Mouse (Mus musculus) spleen, adult 18-20 months (tissue): ENCODE data around the gene Olfr685.

ENCODE experiments used
- DNase-seq, 2 experiments: peaks; one replicate each; pipeline ENCODE4 v3.0.0; 2022; ENCODE audit warnings: mixed read lengths in 2 of 2

Olfr685 gene

DNA sequence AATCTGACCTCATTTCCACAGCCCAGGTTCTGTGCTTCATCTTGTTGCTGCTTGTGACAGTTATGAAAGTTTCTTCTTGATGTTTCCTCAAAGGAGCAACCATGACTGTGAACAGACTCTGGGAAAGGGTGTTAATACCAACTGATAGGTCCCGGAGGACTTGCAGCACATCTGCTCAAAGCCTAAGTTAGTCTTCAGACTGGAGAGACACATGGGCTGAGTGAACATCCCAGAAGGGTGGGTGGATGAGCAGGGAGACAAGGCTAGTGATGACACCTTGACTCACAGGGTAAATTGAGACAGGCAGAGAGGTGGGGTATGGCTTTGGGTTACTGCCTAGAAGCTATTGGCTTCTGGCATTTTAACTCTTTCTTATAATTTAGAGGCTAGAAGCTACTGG lies at the start of gene Olfr685:
Gene Olfr685 (minus strand): TSS at position 101 of the 400 bp plus-strand sequence.
- DNase-seq = no peak

DNA sequence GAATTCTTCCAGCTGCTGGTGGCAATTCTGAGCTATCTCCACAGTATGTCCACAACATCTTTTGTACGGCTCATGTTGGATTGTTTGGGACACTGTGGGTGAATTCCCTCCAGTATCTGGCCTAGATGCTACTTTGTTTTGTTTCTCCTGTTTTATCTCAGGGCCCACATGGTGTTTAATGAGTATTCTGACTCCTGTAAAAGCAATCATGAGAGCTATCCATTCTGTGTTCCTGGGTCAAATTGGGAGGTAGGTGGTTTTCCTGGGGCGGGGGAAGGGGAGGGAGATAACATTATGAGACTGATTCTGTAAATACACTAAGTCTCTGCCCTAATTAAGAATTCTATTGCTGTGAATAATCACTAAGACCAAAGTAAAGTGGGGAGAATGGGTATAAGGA lies 43.6 kb upstream of the Olfr685 start:
- DNase-seq = no peak

DNA sequence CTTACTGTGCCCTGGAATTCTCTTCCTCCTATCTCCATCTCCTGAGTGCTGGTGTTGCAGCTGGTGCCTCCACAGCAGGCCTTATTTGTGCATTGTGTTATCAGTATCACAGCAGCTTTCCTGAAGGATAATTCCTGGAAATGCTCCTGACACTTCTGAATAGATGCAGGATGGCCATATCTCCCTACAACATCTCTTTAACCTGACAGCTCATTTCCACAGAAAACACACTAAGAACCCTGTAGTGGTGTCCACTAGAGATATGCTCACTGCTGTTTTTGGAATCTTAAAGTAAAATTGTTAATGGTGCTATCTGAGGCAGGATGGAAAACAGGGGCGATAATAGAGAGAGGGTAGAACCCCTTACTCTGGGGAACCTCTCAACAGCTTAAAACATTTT lies 42.3 kb upstream of the Olfr685 start:
- DNase-seq = no peak

GRCm38 (mm10) chr7:105226703-105227102 lies 40.9 kb upstream of the Olfr685 start:
- no peak for DNase-seq

- DNase-seq = no peak
These were observed 40.3 kb upstream of the Olfr685 start for GRCm38 (mm10) chr7:105226072-105226471.

DNA sequence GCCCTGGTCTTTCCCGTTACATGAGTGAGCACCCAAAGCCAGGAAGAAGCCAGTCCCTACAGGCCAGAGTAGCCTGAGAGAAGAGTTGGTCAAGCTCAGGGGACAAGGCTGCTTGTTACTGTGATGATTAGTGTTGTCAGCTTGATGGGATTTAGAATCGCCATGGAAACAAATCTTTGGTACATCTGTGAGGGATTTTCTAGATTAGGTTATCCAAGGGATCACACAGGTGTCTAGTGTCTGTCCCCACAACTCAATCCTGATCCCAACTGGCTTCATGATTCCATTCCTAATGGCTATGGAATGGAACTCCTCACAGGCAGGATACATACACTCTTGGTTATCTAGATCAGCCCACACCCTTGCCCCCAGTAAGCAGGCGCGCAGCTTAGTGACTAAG lies 32.5 kb upstream of the Olfr685 start:
- DNase-seq = no peak

GRCm38 (mm10) chr7:105214761-105215160 lies 28.9 kb upstream of the Olfr685 start:
- no peak for DNase-seq

- no peak for DNase-seq
These were observed 21.6 kb upstream of the Olfr685 start, which contains the start of gene Olfr686 for GRCm38 (mm10) chr7:105207385-105207784. TSS of gene Olfr686 (minus strand) at chr7:105207485.

DNA sequence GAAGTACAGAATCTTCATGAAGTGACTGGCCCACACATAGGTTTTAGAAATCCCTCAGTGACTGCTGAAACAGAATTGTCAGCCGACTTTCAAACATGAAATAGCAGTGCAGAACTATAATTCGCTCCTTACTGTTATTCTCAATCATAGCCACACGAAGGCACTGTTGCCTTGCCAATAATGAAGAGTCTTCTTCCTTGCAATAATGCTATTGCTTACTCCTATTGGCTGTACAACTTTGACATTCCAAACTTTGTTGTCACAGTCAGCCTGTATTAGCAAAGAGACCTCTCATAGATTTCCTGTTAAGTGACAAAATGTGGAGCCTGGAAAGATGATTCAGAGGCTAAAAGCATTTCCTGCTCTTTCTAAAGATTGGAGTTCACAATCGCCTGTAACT lies 15.0 kb downstream of the Olfr685 start:
- DNase-seq = no peak

GRCm38 (mm10) chr7:105163553-105163952 lies 22.3 kb downstream of the Olfr685 start, which contains the start of gene Olfr684:
TSS of gene Olfr684 (minus strand) at chr7:105163653.
- DNase-seq = no peak

- no peak for DNase-seq
These were observed 38.9 kb downstream of the Olfr685 start, which contains the start of gene Olfr683 for GRCm38 (mm10) chr7:105146912-105147311. TSS of gene Olfr683 (minus strand) at chr7:105147012.

- DNase-seq = no peak
These were observed 44.5 kb downstream of the Olfr685 start for GRCm38 (mm10) chr7:105141275-105141674.
